In the genomic region with DNA sequence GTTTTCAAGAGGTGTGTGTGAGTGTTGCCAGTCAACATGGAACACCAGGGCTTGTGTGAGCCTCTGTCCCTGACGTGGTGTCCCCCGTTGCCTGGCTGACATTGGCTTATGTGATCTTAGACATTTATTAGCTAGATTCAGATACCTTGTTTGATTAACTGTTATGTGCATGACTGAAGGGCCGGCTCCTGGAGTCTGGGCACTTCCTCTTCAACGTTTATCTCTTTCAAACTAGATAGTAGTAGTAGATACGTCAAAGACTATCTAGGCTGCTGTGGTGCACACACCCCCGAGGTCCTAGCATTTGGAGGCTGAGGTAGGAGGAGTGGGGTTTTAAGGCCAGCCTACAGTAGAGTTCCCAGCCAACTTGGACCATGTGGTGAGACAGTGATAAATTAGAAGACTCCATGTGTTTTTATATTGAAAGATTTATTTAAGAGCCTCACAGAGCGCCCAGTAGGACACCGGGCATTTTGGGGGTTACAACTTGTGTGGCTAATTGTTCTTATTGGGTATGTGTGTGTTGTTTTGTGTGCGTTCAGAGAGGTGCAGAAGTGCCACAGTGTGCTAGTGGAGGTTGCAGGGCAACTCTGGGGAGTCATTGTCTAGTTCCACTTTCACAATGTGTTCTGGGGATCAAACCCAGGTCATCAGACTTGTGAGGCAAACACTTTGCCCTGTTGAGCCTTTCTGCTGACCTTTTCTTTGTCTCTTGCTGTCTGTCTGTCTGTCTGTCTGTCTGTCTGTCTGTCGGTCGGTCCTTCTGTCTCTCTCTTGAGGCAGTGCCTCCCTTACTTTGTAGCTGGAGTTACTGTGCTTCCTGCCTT, we compare ENCODE assay signal across 7 mouse cellular contexts. TPM values are rescaled to one million over a fixed set of nuclear protein-coding genes. Genes with fewer than 3 reads are reported as not detected.
DNase-seq lines count a peak whose midpoint lies in the region; TF ChIP-seq lines count a peak whose summit lies in the region.

No protein-coding gene starts in this region.

- H3K4me3 ChIP-seq in E14TG2a.4 (replicated peaks; ENCODE audit: low read length), result peak overlapping the region; percentile 99
- peak overlapping the region; percentile 90 for H3K4me3 ChIP-seq in hindbrain, embryonic 10.5 days
- H3K4me3 ChIP-seq in megakaryocyte, embryonic 14.5 days (replicated peaks), result peak overlapping the region; percentile 97

- 58% methylated on average over 11 of the region's 11 CpGs for WGBS in hindbrain, embryonic 10.5 days

- intact Hi-C loops in left cerebral cortex, postnatal 14 days (cut with DNase I), result no loop called here

- H3K9me3 ChIP-seq in E14TG2a.4 (ENCODE audit: low read length), result no peaks in the 10 kb centered on the region
- no peaks in the 10 kb centered on the region for H3K9me3 ChIP-seq in hindbrain, embryonic 10.5 days
- H3K9me3 ChIP-seq in megakaryocyte, embryonic 14.5 days, result no peaks in the 10 kb centered on the region

- no peak for TF ChIP-seq CTCF in E14TG2a.4 (conservative IDR thresholded peaks at IDR 0.05; ENCODE audit: low read length)

- H3K36me3 ChIP-seq in E14TG2a.4 (ENCODE audit: insufficient read depth, low read length), result peaks cover 18% of the 10 kb centered on the region
- peaks cover 24% of the 10 kb centered on the region for H3K36me3 ChIP-seq in hindbrain, embryonic 10.5 days
- peaks cover 13% of the 10 kb centered on the region for H3K36me3 ChIP-seq in megakaryocyte, embryonic 14.5 days (replicated peaks; ENCODE audit: low read length)

- peak; percentile 46 for DNase-seq in adipocyte (ENCODE audit: low spot score)
- DNase-seq in hindbrain, embryonic 10.5 days (ENCODE audit: low spot score), result no peak
- no peak for DNase-seq in urinary bladder, adult 18-20 months (ENCODE audit: low spot score in 2 of 2)
- DNase-seq in left cerebral cortex, postnatal 14 days (ENCODE audit: low spot score in 2 of 2), result no peak
- no peak for DNase-seq in gastrocnemius, adult 18-20 months (ENCODE audit: low spot score)

- H3K27me3 ChIP-seq in E14TG2a.4 (ENCODE audit: insufficient read depth, low read length), result peaks cover 19% of the 10 kb centered on the region
- no peaks in the 10 kb centered on the region for H3K27me3 ChIP-seq in hindbrain, embryonic 10.5 days (ENCODE audit: insufficient read depth, poor library complexity, severe bottlenecking)
- no peaks in the 10 kb centered on the region for H3K27me3 ChIP-seq in megakaryocyte, embryonic 14.5 days (replicated peaks)

- H3K27ac ChIP-seq in hindbrain, embryonic 10.5 days, result peak overlapping the region; percentile 94; the same call in 1 of the 2 replicates

- H3K4me1 ChIP-seq in E14TG2a.4 (replicated peaks; ENCODE audit: low read depth, low read length), result peaks cover 50% of the 10 kb centered on the region
- H3K4me1 ChIP-seq in hindbrain, embryonic 10.5 days (replicated peaks), result peaks cover 34% of the 10 kb centered on the region
- peaks cover 50% of the 10 kb centered on the region for H3K4me1 ChIP-seq in megakaryocyte, embryonic 14.5 days

RNA-seq across cellular contexts. Expression of gene Uhrf1bp1, which starts 1.6 kb away (rescaled TPM):
- polyA plus RNA-seq in hindbrain, embryonic 10.5 days (2016; fragmentation: Nextera tagmentation; extraction: Ambion mirVana), result 6.9 and 7.7 TPM in 2 replicates
- 3.2 and 12.1 TPM in 2 replicates for polyA plus RNA-seq in megakaryocyte, embryonic 14.5 days (2012; ENCODE audit: insufficient read depth, low replicate concordance)
- total RNA-seq in left cerebral cortex, postnatal 14 days (2021), result 10 to 100 TPM; 18.7 to 20.5 TPM
- 10 to 100 TPM; 23.7 to 26.1 TPM for total RNA-seq in gastrocnemius, adult 18-20 months (2021)

RNA-seq across cellular contexts. Expression of gene Snrpc, which starts 19.9 kb away (rescaled TPM):
- polyA plus RNA-seq in hindbrain, embryonic 10.5 days (2016; fragmentation: Nextera tagmentation; extraction: Ambion mirVana), result 419 and 433 TPM in 2 replicates
- 400 and 415 TPM in 2 replicates for polyA plus RNA-seq in megakaryocyte, embryonic 14.5 days (2012; ENCODE audit: insufficient read depth, low replicate concordance)
- 10 to 100 TPM; 66.0 to 71.1 TPM for total RNA-seq in left cerebral cortex, postnatal 14 days (2021)
- 10 to 100 TPM; 66.9 to 69.7 TPM for total RNA-seq in gastrocnemius, adult 18-20 months (2021)

RNA-seq across cellular contexts. Expression of gene D17Wsu92e, which starts 37.4 kb away (rescaled TPM):
- polyA plus RNA-seq in hindbrain, embryonic 10.5 days (2016; fragmentation: Nextera tagmentation; extraction: Ambion mirVana), result 10.7 and 13.0 TPM in 2 replicates
- 15.2 and 42.6 TPM in 2 replicates for polyA plus RNA-seq in megakaryocyte, embryonic 14.5 days (2012; ENCODE audit: insufficient read depth, low replicate concordance)
- total RNA-seq in left cerebral cortex, postnatal 14 days (2021), result 100 to 1,000 TPM; 136 to 137 TPM
- total RNA-seq in gastrocnemius, adult 18-20 months (2021), result 100 to 1,000 TPM; 211 to 222 TPM

RNA-seq across cellular contexts. Expression of gene Anks1, which starts 51.2 kb away (rescaled TPM):
- 25.0 and 62.0 TPM in 2 replicates for polyA plus RNA-seq in hindbrain, embryonic 10.5 days (2016; fragmentation: Nextera tagmentation; extraction: Ambion mirVana)
- 18.1 and 19.1 TPM in 2 replicates for polyA plus RNA-seq in megakaryocyte, embryonic 14.5 days (2012; ENCODE audit: insufficient read depth, low replicate concordance)
- 10 to 100 TPM; 33.4 to 40.6 TPM for total RNA-seq in left cerebral cortex, postnatal 14 days (2021)
- 10 to 100 TPM; 10.2 to 11.0 TPM for total RNA-seq in gastrocnemius, adult 18-20 months (2021)

RNA-seq across cellular contexts. Expression of gene Taf11, which starts 51.8 kb away (rescaled TPM):
- 81.0 and 90.4 TPM in 2 replicates for polyA plus RNA-seq in hindbrain, embryonic 10.5 days (2016; fragmentation: Nextera tagmentation; extraction: Ambion mirVana)
- 13.2 and 82.5 TPM in 2 replicates for polyA plus RNA-seq in megakaryocyte, embryonic 14.5 days (2012; ENCODE audit: insufficient read depth, low replicate concordance)
- total RNA-seq in left cerebral cortex, postnatal 14 days (2021), result 10 to 100 TPM; 37.9 to 46.5 TPM
- 10 to 100 TPM; 16.8 to 17.4 TPM for total RNA-seq in gastrocnemius, adult 18-20 months (2021)
